Mouse (Mus musculus): ENCODE results near the gene Rab42.

Gene Rab42

GRCm38 (mm10) chr4:132269740-132270560 is 33.2 kb downstream of the Rab42 start:
- peak; percentile 75 to 82 for DNase-seq (ENCODE audit: low spot score in 2 of 2)

- no peak for DNase-seq (ENCODE audit: low spot score in 2 of 2)
These were observed 34.1 kb downstream of the Rab42 start for GRCm38 (mm10) chr4:132268871-132269739.

- peak in 1 of 2 experiments; percentile 5 for DNase-seq (ENCODE audit: low spot score in 2 of 2)
These were observed 36.3 kb downstream of the Rab42 start for GRCm38 (mm10) chr4:132266835-132267349.

- DNase-seq (ENCODE audit: low spot score in 2 of 2): no peak
These were observed 39.9 kb downstream of the Rab42 start for GRCm38 (mm10) chr4:132263313-132263712.

GRCm38 (mm10) chr4:132262358-132262616 is 40.9 kb downstream of the Rab42 start:
- DNase-seq (ENCODE audit: low spot score in 2 of 2): no peak

- DNase-seq (ENCODE audit: low spot score in 2 of 2): peak; percentile 52 to 59
These were observed 41.4 kb downstream of the Rab42 start, which contains the start of gene Gmeb1 for GRCm38 (mm10) chr4:132261514-132262357. Gene Gmeb1, minus strand, starts transcription at chr4:132261602.

GRCm38 (mm10) chr4:132260404-132261379 is 42.5 kb downstream of the Rab42 start:
- DNase-seq (ENCODE audit: low spot score in 2 of 2): no peak

GRCm38 (mm10) chr4:132259248-132259647 is 43.9 kb downstream of the Rab42 start:
- DNase-seq (ENCODE audit: low spot score in 2 of 2): no peak

- DNase-seq (ENCODE audit: low spot score in 2 of 2): no peak
These were observed 46.8 kb downstream of the Rab42 start for GRCm38 (mm10) chr4:132256384-132256783.

GRCm38 (mm10) chr4:132254986-132255385 is 48.2 kb downstream of the Rab42 start:
- no peak for DNase-seq (ENCODE audit: low spot score in 2 of 2)

- no peak for DNase-seq (ENCODE audit: low spot score in 2 of 2)
These were observed 49.6 kb downstream of the Rab42 start for GRCm38 (mm10) chr4:132253622-132254021.

GRCm38 (mm10) chr4:132253128-132253527 is 50.1 kb downstream of the Rab42 start:
- no peak for DNase-seq (ENCODE audit: low spot score in 2 of 2)

Measured in right cerebral cortex, postnatal 36 days (tissue).